Mouse (Mus musculus): ENCODE data around the gene Asic2. TPM values are rescaled to one million over a fixed set of nuclear protein-coding genes. Genes with fewer than 3 reads are reported as not detected.

The Asic2 gene
- polyA plus RNA-seq, 1 experiment from 2014 or later: 0.06 TPM

DNA sequence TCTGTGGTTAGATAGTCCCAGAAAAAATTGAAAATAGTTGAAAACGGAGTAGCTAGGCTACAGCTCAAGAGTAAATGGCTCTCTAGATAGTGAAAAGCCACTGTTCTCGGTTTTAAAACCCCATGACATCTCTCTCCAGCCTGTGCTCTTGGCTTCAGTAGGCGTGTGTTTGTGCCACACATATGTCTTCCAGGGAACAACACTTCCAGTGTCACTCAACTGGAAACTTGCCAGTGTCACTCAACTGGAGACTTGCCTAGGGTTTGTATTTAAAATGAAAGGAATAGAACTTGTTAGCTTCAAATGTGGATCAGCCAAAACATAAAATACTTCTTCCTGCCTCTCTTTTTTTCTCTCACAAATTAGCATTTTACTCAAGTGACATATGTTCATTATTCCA lies 397.9 kb downstream of the Asic2 start:
- ATAC-seq (ENCODE audit: insufficient number of reproducible peaks, low FRiP score): no peak
- Histone ChIP-seq H3K36me3 (no peaks in the 10 kb centered on the region), H3K4me2 (no peak overlapping the region), H3K9me3 (replicated peaks) (no peaks in the 10 kb centered on the region), H3K4me1 (replicated peaks) (no peaks in the 10 kb centered on the region), H3K27ac (ENCODE audit: poor library complexity, severe bottlenecking) (no peak overlapping the region), H3K9ac (no peak overlapping the region), H3K4me3 (no peak overlapping the region), H3K27me3 (replicated peaks) (0 out of 2 replicates have a peak, but pooled peaks cover 7% of the 10 kb centered on the region)
- WGBS: 61% methylated on average over 3 of the region's 3 CpGs

DNA sequence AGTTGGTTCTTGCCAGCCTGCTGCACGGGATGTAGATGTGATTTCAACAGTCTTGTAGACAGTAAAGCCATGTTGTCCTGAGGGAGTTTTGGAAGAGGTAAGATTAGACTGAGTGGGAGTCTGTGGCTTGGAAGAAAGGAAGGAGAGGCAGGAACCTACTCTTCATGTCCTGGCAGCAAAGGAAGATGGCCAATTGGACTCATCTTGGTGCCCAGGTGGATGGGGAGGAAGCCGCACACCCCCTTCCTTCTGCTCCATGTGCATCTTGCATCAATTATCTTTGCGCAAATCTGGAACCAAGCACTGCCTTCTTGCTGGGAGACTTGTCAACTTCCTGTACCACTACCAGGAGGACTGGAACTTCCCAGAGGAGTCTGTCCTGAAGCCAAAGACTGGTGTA lies 403.4 kb downstream of the Asic2 start:
- 80% methylated on average over 3 of the region's 3 CpGs for WGBS
- H3K4me2 ChIP-seq: no peak overlapping the region

GRCm38 (mm10) chr11:81560374-81560773 lies 407.9 kb downstream of the Asic2 start:
- 70% methylated on average over 1 of the region's 1 CpGs for WGBS
- Histone ChIP-seq H3K36me3 (no peaks in the 10 kb centered on the region), H3K4me1 (replicated peaks) (no peaks in the 10 kb centered on the region), H3K9me3 (replicated peaks) (no peaks in the 10 kb centered on the region), H3K4me3 (no peak overlapping the region), H3K9ac (no peak overlapping the region), H3K27ac (ENCODE audit: poor library complexity, severe bottlenecking) (no peak overlapping the region), H3K27me3 (replicated peaks) (0 out of 2 replicates have a peak, but pooled peaks cover 4% of the 10 kb centered on the region), H3K4me2 (no peak overlapping the region)
- ATAC-seq (ENCODE audit: insufficient number of reproducible peaks, low FRiP score): no peak

More for the DNA sequence above, 403.4 kb downstream of the Asic2 start:
- Histone ChIP-seq H3K4me3 (no peak overlapping the region), H3K9me3 (replicated peaks) (no peaks in the 10 kb centered on the region), H3K27ac (ENCODE audit: poor library complexity, severe bottlenecking) (no peak overlapping the region), H3K9ac (no peak overlapping the region), H3K27me3 (replicated peaks) (0 out of 2 replicates have a peak, but pooled peaks cover 11% of the 10 kb centered on the region), H3K36me3 (no peaks in the 10 kb centered on the region), H3K4me1 (replicated peaks) (no peaks in the 10 kb centered on the region)
- ATAC-seq (ENCODE audit: insufficient number of reproducible peaks, low FRiP score): no peak

- no peak for ATAC-seq (ENCODE audit: insufficient number of reproducible peaks, low FRiP score)
- Histone ChIP-seq H3K4me1 (replicated peaks) (no peaks in the 10 kb centered on the region), H3K4me3 (no peak overlapping the region), H3K4me2 (no peak overlapping the region), H3K9me3 (replicated peaks) (no peaks in the 10 kb centered on the region), H3K27ac (ENCODE audit: poor library complexity, severe bottlenecking) (no peak overlapping the region), H3K36me3 (no peaks in the 10 kb centered on the region), H3K9ac (no peak overlapping the region), H3K27me3 (replicated peaks) (no peaks in the 10 kb centered on the region)
- WGBS: 69% methylated on average over 6 of the region's 6 CpGs
Measured at GRCm38 (mm10) chr11:81543189-81543588, 425.1 kb downstream of the Asic2 start.

GRCm38 (mm10) chr11:81535121-81535717 lies 433.0 kb downstream of the Asic2 start:
- H3K4me1 ChIP-seq (replicated peaks): no peaks in the 10 kb centered on the region
- no peaks in the 10 kb centered on the region; the same call in 1 of the 2 replicates for H3K27me3 ChIP-seq (replicated peaks)
- 20% methylated on average over 4 of the region's 4 CpGs for WGBS
- peak overlapping the region; percentile 5; the same call in 1 of the 2 replicates for H3K27ac ChIP-seq (ENCODE audit: poor library complexity, severe bottlenecking)
- no peak overlapping the region for H3K9ac ChIP-seq
- ATAC-seq (ENCODE audit: insufficient number of reproducible peaks, low FRiP score): peak; percentile 89
- H3K4me3 ChIP-seq: no peak overlapping the region
- no peak overlapping the region for H3K4me2 ChIP-seq
- no peaks in the 10 kb centered on the region for H3K9me3 ChIP-seq (replicated peaks)
- no peaks in the 10 kb centered on the region for H3K36me3 ChIP-seq

- Histone ChIP-seq H3K36me3 (no peaks in the 10 kb centered on the region), H3K27me3 (replicated peaks) (no peaks in the 10 kb centered on the region; the same call in 1 of the 2 replicates), H3K4me3 (no peak overlapping the region), H3K4me2 (no peak overlapping the region), H3K4me1 (replicated peaks) (no peaks in the 10 kb centered on the region), H3K27ac (ENCODE audit: poor library complexity, severe bottlenecking) (peak overlapping the region; percentile 5; the same call in 1 of the 2 replicates), H3K9me3 (replicated peaks) (no peaks in the 10 kb centered on the region), H3K9ac (no peak overlapping the region)
- ATAC-seq (ENCODE audit: insufficient number of reproducible peaks, low FRiP score): 0 out of 2 replicates have a peak, but pooled peaks have one; percentile 60
- WGBS: 8% methylated on average over 5 of the region's 5 CpGs
Measured at GRCm38 (mm10) chr11:81534686-81535085, 433.6 kb downstream of the Asic2 start.

GRCm38 (mm10) chr11:81531906-81532305 lies 436.4 kb downstream of the Asic2 start:
- Histone ChIP-seq H3K4me3 (no peak overlapping the region), H3K27me3 (replicated peaks) (no peaks in the 10 kb centered on the region; the same call in 1 of the 2 replicates), H3K9me3 (replicated peaks) (no peaks in the 10 kb centered on the region), H3K4me2 (no peak overlapping the region), H3K9ac (no peak overlapping the region), H3K36me3 (no peaks in the 10 kb centered on the region), H3K27ac (ENCODE audit: poor library complexity, severe bottlenecking) (no peak overlapping the region), H3K4me1 (replicated peaks) (no peaks in the 10 kb centered on the region)
- 0 out of 2 replicates have a peak, but pooled peaks have one; percentile 60 for ATAC-seq (ENCODE audit: insufficient number of reproducible peaks, low FRiP score)
- WGBS: 8% methylated on average over 6 of the region's 6 CpGs

DNA sequence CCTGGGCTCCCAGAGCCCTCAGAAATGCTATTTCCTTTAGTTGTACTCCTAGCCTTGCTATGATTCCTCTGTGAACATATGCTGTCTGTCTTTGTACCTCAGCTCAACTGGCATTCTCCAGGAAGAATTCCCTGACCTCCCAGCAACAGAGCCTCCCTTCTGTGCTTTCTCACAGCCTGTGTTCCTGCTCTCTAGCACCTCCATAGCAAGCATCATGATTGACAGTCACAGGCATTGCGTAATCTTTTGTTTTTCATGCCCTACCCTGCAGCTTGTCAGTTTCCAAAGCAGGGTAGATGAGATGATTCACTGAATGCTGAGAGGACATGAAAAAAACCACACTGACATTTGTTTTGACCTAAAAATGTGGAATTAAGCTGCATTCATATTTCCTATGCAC lies 445.3 kb downstream of the Asic2 start:
- Histone ChIP-seq H3K4me1 (replicated peaks) (peaks cover 11% of the 10 kb centered on the region), H3K27me3 (replicated peaks) (no peaks in the 10 kb centered on the region), H3K36me3 (no peaks in the 10 kb centered on the region), H3K9ac (no peak overlapping the region), H3K4me2 (no peak overlapping the region), H3K4me3 (no peak overlapping the region), H3K9me3 (replicated peaks) (no peaks in the 10 kb centered on the region), H3K27ac (ENCODE audit: poor library complexity, severe bottlenecking) (no peak overlapping the region)
- ATAC-seq (ENCODE audit: insufficient number of reproducible peaks, low FRiP score): no peak
- 70% methylated on average over 1 of the region's 1 CpGs for WGBS

DNA sequence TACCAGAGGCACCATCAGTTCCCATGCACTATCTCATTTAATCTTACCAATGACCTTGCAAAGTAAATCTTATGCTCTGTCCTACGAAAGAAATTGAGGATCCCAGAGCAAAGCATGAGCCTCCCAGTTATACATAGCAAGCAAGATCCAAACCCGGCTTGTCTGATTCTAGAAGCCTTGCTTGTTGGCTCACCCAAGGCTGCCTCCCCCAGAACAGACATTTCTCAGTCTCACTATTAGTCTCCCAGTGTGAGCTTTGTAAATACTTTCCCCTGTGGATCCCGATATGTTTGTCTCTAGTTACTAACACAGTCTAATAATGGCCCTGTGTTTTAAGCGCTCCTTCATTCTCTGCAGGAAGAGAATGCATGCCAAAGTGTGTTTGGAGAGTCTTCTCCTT lies 446.4 kb downstream of the Asic2 start:
- Histone ChIP-seq H3K9me3 (replicated peaks) (no peaks in the 10 kb centered on the region), H3K9ac (no peak overlapping the region), H3K27ac (ENCODE audit: poor library complexity, severe bottlenecking) (no peak overlapping the region), H3K36me3 (no peaks in the 10 kb centered on the region), H3K27me3 (replicated peaks) (no peaks in the 10 kb centered on the region; the same call in 1 of the 2 replicates), H3K4me1 (replicated peaks) (peaks cover 16% of the 10 kb centered on the region), H3K4me2 (no peak overlapping the region), H3K4me3 (no peak overlapping the region)
- 84% methylated on average over 4 of the region's 4 CpGs for WGBS
- no peak for ATAC-seq (ENCODE audit: insufficient number of reproducible peaks, low FRiP score)

- Histone ChIP-seq H3K4me3 (no peak overlapping the region), H3K27ac (ENCODE audit: poor library complexity, severe bottlenecking) (no peak overlapping the region)
- WGBS: 26% methylated on average over 14 of the region's 14 CpGs
Measured at GRCm38 (mm10) chr11:81518001-81518955, 450.0 kb downstream of the Asic2 start.

GRCm38 (mm10) chr11:81515754-81516153 lies 452.5 kb downstream of the Asic2 start:
- Histone ChIP-seq H3K27me3 (replicated peaks) (no peaks in the 10 kb centered on the region; the same call in 1 of the 2 replicates), H3K9me3 (replicated peaks) (no peaks in the 10 kb centered on the region), H3K4me2 (no peak overlapping the region), H3K36me3 (no peaks in the 10 kb centered on the region), H3K4me3 (no peak overlapping the region), H3K9ac (no peak overlapping the region), H3K27ac (ENCODE audit: poor library complexity, severe bottlenecking) (no peak overlapping the region), H3K4me1 (replicated peaks) (peaks cover 16% of the 10 kb centered on the region)
- 75% methylated on average over 3 of the region's 3 CpGs for WGBS
- ATAC-seq (ENCODE audit: insufficient number of reproducible peaks, low FRiP score): no peak

More at GRCm38 (mm10) chr11:81518001-81518955, 450.0 kb downstream of the Asic2 start:
- H3K9ac ChIP-seq: no peak overlapping the region
- peaks cover 16% of the 10 kb centered on the region for H3K4me1 ChIP-seq (replicated peaks)
- H3K9me3 ChIP-seq (replicated peaks): no peaks in the 10 kb centered on the region
- no peaks in the 10 kb centered on the region for H3K36me3 ChIP-seq
- ATAC-seq (ENCODE audit: insufficient number of reproducible peaks, low FRiP score): no peak
- H3K4me2 ChIP-seq: peak overlapping the region; percentile 52
- no peaks in the 10 kb centered on the region; the same call in 1 of the 2 replicates for H3K27me3 ChIP-seq (replicated peaks)

Measured in heart, embryonic 12.5 days (tissue).